Mouse (Mus musculus) liver, adult 2 months (tissue): ENCODE measurements around the gene Dnaja3.

ENCODE experiments used
- CTCF ChIP-seq: fragments of 200-500 bp; IDR thresholded peaks from 2 replicates; pipeline ENCODE4 v1.5.1; 2011; ENCODE audit warnings: low read depth, low read length, control low read depth
- POLR2A ChIP-seq: fragments of 200-500 bp; IDR thresholded peaks from 2 replicates; pipeline ENCODE4 v1.6.1; 2011; ENCODE audit warnings: low read length, control low read depth; ENCODE audit not compliant: insufficient read depth; ENCODE audit errors: extremely low read depth

- TF ChIP-seq POLR2A (no peak), CTCF (no peak)
These were observed 39.0 kb upstream of the Dnaja3 start for GRCm38 (mm10) chr16:4600701-4601310.
